Mouse (Mus musculus) neural tube, embryonic 10.5 days (tissue): ENCODE measurements around the gene Cox4i2.
A peak's percentile ranks its signal among the peaks of the same experiment; 100 is the strongest.

Experiments
- DNase-seq: peaks from one replicate; pipeline ENCODE4 v3.0.0-alpha.2; 2017; ENCODE audit warnings: low spot score; ENCODE audit errors: extremely low spot score

The Cox4i2 gene

DNA sequence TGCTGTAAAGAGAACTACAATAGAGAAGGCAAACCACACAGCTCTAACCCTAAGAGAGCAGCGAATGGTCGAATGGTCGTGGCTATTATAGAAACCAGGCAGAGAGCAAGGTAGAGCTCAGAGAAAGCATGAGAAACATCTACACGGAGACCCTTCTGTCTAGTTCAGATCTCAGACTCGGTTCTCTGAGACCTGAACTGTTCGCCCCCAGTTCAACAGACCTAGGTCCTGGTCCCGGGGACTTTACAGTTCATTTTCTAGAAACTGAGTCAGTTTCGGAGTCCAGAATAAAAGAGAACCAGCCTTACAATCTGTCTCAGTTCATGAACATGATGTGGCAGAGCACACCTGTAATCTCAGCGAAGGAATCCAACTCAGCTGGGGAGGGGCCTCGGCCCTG, 19.5 kb upstream of the Cox4i2 start:
- no peak for DNase-seq

DNA sequence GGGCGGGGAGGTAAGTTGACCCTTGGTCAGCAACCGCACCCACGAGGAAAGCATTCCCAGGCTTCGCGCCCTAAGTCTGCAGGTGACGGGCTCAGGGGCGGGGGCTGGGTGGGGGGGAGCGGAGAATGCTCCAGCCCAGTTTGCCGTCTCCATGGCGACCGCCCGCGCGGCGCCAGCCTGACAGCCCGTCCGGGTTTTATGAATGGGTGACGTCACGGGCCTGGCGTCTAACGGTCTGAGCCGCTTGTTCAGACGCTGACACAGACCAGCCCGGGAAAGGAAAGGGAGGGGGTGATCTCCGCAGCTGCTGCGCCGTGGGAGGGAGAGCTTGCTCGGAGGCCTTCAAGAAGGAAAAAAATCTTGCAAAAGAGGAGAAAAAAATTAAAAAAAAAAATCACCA, 19.0 kb upstream of the Cox4i2 start:
- DNase-seq = peak; percentile 98

DNA sequence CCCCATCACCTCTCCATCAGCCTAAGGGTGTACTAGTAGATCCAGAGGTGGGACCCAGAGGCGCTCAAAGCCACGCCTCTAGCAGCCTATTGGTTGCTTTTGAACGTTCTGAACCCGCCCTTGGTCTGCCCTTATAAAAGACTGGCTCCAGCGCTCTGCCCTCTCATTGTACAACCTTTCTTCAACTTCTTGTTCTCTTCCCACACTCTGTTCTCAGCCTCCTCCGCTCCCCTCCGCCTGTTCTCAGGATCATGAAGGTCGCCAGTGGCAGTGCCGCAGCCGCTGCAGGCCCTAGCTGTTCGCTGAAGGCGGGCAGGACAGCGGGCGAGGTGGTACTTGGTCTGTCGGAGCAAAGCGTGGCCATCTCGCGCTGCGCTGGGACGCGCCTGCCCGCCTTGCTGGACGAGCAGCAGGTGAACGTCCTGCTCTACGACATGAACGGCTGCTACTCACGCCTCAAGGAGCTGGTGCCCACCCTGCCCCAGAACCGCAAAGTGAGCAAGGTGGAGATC, 17.8 kb upstream of the Cox4i2 start, which contains the start of gene Id1:
Id1 (plus strand) TSS at position 162 of the 512 bp plus-strand sequence.
- peak; percentile 92 for DNase-seq

DNA sequence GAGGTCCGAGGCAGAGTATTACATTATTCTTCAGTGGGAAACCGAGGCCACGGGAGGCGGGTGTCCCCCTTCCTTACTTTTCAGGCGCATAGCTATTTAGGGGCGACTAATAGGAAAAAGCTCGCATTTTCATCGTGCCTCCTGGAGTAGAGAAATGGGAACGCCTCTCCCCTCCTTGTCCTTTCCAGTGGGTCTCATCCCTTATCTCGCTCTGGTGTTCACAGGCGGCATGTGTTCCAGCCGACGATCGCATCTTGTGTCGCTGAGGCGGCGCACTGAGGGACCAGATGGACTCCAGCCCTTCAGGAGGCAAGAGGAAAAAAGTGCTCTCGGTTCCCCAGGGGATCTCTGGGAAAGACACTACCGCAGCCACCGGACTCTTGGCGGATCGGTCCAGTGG, 17.2 kb upstream of the Cox4i2 start:
- DNase-seq = no peak

DNA sequence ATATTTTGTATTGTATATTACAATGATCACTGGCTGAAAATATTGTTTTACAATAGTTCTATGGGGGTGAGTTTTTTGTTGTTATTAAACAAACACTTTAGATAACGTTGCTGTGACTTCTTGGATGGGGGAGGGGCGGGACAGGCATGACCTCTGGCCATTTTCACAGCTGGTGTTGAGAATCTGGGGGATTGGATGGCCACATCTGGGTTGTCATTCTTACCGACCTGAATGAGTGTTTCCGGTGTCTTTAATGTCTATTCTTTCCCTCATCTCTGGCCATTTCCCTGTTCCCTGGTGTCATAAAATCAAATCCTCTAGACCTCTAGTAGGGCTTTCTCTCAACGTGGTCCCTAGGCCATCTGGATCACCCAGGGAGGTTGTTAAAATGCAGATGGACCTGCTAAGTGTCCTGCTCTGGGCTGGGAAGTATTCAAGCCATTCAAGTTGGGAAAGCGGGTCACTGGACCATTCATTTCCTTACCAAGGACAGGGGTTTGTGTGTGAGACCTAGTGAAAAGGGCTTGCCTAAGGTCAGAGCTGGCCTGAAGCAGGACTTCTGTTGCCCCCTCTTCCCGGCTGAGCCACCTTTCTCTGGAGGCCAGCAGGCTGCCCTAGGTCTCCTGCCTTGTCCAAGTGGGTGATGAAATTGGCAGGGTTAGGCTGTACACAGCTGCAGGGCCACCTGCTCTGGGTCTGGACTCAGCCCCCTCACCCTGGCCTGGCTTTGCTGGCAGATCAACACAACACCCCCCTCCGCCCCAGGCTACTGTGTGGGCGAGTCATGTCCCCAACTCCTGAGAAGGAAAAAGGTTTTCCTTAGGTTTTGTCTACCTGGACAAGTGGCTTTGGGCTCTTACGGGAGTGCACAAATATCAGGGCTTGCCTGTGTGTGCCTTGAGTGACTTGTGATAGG, 16.4 kb upstream of the Cox4i2 start:
- DNase-seq = no peak

DNA sequence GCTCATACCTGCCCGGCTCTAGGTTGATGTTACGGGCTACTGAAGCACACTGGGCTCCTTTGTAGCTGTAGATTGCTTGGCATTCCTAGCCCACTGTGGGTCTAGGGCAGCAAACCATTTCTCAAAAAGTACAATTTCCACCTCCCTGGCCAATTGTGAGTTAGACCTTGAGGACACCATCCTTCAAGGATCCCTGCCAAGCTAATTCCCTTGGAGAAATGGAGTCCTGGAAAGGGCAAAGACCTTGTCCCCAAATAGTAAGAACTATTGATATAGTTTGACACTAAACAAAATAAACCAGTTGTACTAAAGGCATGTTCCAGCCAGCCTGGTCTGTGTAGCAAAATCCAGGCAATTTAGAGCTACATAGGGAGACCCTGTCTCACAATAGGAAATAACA, 15.6 kb upstream of the Cox4i2 start:
- DNase-seq = no peak

DNA sequence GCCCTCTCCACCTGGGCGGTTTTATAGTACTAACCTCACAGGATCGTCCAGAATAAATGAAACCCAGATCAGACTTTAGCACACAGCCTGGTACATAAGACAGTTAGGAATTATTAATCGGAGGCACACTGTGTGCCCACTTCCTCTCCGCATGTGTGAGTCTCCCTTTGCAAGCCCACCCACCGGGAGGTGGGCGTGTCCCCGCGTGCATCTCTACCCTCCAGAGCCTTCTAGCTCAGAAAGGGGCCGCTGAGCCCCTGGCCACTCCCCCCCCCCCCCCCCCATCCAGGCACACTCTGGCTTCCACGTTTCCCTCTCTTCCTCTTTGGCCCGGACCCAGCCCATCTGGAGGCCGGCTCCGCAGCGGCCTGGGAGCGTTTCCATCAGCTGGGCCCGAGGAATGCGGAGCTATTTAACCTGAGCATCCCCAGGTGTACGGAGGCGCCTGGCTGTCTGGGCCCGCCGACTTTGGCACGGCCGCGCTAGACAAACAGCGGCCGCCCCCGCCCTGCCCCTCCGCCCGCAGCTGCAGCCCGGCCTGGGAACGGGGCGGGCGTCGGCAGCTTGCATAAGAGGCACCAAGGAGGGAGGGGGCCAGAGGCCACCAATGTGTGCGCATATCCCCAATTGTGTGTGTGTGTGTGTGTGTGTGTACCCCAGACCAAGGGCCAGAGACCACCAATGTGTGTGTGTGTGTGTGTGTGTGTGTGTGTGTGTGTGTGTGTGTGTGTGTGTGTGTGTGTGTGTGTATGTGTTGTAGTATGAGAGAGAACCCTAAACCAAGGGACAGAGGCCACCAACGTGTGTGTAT, 14.7 kb upstream of the Cox4i2 start:
- DNase-seq = peak; percentile 84

DNA sequence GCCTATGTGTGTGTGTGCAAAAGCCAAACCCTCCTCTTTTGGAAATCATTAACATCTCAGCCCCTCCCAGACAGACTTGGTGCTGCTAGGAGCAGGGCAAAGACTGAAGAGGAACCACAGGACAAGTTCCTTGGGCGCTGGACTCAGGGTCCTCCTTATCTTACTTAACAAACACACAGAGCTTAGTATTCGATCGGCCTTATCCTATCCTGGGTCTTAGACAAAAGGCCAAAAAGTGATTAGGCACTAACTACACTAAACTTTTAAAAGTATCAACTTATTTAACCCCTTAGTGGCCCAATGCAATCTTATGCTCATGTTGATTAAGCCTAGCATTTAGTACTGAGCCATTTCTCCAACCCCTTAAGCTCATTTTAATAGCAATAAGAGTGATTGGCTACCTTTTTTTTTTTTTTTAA, 14.1 kb upstream of the Cox4i2 start:
- peak; percentile 31 for DNase-seq

DNA sequence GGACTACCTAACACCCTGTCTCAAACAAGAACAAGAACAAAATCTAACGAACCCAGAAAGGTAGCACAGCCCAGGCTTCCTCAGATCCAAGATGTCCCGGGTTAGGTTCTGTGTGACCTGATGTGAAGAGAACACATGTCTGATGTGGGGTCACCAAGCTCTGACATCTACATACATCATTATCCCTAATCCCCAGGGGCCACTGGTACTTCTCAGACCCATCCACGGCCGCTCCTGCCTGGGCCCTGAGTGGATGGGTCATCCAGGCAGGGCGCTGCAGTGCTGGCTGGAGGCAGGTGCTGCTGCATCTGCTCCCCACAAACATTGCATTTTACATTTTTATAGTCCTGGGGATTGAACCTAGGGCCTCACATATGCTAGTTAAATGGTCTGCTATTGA, 13.5 kb upstream of the Cox4i2 start:
- no peak for DNase-seq

DNA sequence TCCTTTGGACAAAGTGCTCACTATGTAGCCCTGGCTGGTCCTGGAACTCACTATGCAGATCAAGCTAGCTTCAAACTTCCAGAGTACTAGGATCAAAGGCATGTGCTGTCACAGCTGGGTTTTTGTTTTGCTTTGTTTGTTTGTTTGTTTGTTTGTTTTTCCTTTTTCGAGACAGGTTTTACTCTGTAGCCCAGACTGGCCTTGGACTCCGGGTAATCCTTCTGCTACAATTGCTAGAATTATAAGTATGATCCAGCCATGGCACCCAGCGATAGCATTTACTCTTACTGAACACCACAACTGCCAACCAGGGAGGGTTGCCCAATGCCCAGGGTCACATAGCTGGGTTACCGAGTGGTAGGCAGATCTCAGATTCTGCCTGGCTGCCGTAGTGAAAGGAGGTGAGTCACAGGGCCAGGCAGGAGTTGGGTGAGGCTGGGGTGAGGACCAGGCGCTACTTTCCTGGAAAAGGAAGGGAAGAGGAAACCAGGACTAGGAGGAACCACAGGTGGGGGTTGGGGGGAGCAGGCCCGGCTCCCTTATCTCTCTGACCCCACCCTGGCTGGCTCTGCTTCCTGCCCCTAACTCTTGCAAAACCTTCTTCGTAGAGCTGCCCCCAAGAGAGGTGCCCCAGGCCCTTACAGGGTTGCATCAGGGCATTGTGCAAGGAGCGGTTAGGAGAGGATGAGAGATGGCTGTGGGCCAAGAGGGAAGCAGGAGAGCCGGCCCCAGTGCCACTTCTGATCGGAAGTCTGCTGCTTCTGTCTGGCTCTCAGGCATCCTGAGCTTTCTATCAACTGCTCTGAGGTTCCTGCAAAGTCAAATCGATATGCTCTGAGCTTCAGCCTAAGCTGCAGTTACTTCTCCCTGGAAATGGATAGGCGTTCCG, 12.6 kb upstream of the Cox4i2 start:
- DNase-seq = no peak

DNA sequence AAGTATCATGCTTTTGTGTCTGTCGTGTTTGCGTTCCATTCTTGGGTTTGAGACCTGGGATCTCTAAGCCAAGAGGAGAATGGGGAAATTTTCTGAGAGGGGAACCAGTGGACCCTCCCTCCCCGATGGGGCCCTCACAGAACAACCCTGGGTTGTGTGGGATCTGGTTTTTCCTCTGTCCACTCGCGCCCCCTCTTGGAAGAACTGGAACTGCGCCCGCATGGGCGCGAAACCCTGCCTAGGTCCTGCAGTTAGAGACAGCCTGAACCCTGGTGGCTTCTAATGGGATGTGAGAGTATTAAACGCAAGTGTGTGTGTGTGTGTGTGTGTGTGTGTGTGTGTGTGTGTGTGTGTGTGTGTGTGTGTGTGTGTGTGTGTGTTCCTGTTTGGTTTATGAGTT, 11.5 kb upstream of the Cox4i2 start:
- DNase-seq = peak; percentile 87

DNA sequence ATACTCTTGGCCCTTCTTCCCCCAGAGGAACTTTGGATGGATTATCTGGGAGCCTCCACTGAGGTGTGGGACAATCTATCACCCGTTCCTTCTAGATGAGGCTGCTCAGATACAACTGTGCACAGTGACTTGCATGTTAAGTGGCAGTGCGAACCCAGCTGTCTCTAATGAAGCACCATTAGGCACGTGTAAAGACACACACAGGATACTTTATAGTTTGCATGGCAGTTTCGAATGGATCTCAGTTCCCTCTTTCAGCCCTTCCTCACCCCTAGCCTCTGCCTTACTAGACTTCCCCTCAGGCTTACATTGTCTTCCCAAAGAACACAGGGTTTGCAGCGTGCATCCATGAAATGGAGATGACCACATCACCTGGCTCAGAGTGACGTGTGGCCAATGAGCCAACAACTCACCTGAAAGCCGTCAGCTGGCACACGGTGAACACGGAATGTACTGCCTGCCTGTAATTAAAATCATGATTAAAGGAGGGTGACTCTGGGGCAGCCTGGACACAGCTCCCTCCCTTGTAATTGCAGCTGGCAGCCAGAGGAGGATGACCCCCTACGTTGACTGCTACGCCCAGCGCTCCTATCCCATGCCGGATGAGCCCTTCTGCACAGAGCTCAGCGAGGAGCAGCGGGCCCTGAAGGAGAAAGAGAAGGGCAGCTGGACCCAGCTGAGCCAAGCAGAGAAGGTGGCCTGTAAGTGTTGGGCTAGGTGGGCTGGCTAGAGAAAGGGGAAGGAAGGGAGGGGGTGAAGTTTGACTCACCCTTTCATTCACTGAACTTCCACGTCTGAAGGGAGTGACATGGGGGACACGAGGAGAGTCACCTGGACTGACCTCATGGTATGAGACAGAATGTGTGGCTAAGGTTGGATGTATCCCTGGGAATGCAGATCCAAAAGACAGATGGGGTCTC, 2.8 kb downstream of the Cox4i2 start:
- no peak for DNase-seq

DNA sequence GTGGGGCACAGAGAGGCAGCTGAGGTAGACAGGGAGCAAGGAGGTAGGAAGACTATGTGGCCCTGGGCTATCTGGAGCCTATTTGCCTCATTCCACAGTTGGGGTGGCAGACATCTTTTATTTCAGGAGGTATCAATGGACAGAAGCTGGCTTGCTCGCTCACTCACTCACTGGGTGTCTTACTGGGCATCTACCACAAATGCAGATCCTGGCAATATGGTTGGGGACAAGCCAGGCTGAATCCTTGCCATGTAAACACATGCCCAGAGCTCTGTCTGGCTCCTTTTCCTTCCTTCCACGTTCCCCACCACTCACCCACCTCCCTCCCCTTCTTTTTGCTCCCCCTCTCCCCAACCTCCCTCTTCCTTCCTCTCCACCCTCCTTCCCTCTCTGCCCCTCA, 3.5 kb downstream of the Cox4i2 start:
- DNase-seq = no peak

DNA sequence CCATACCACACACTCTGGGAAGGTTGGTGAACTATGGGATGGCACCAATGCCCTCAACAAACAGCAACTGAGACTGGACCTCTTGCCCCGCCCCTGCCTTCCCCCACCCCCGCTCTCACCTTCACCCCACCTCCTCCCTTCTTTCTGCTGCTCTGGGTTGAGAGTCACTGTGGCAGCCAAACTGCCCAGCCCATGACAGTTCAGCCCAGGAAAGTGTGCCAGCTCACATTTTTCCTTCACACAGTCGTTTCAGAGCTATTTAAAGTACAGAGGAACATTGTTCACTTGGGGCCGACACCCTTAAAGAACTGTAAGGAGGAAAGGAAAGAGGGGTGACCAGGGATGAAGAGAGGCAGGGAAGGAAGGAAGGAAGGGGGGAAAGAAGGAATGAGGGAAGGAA, 4.4 kb downstream of the Cox4i2 start:
- no peak for DNase-seq

DNA sequence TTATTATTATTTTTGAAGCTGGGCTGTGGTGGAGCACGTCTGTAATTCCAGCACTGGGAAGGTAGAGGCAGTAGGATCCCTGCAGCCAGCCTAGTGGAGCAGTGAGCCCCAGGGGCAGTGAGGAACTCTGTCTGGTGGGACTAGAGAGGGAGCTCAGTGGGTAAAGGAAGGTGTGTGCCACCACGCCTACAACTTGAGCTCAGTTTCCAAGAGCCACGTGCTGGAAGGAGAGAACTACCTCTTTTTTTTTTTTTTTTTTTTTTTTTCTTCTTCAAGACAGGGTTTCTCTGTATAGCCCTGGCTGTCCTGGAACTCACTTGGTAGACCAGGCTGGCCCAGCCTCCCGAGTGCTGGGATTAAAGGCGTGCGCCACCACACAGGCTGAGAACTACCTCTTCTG, 9.3 kb downstream of the Cox4i2 start:
- DNase-seq = no peak

DNA sequence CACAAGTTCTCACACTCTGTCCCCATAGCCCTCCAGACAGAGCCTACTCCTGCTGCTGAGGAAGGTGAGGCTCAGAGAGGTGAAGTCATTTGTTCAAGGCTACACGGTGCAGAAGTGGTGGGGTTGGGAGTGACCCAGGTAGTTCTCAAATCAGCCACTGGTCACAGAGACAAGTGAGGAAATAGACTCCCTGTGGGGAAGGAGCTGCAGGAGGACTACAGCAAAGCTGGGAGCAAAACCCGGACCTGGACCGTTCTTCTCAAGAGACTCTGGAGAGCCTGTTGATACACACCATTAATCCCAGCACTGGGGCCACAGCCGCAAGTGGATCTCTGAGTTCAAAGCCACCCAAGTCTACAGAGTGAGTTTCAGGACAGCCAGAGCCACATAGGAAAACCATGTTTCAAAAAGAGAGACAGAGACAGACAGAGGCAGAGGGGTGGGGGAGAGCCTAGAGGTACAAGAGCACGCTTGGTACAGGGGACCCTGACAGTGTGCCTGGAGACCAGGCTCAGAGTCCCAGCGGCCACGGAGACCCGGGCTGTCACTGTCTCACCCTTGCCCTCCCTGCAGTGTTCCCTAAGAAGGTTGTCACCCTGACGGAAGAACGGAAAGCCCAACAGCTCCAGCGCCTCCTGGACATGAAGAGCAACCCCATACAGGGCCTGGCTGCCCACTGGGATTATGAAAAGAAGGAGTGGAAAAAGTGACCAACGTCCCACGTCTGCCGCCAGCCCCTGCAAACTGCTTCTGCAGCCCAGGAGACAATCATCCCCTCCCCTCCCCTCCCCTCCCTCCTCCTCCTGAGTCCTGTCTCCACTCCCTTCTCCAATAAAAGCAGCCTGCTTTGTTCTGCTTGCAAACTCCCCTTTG, 10.4 kb downstream of the Cox4i2 start:
- peak; percentile 42 for DNase-seq

DNA sequence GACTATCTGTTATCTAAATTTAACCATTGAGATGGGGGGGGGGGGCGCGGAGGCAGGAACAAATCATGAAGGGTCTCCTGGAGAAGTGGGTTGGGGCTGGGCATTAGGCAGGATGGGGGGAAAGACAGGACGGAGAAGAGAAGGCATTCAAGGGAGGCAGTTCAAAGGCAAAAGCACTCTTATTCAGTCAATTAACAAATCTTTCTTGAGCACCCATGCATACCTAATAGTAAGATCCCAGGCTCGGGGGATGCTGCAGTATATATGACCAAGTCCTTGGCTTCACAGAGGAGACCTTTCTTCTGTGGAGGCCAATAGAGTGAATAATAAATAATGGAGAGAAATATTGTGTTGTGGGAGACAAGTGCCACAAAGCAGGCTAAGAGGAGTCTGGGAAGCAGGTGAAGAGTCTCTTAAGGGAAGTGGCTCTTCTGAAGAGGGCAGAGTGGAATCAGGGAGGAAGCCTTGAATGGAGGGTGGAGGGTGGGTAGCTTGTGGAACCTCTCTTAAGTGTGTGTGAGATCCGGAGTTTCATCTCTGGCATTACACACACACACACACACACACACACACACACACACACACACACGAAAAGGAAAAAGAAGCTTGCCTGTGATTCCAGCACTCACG, 11.2 kb downstream of the Cox4i2 start:
- DNase-seq = no peak

DNA sequence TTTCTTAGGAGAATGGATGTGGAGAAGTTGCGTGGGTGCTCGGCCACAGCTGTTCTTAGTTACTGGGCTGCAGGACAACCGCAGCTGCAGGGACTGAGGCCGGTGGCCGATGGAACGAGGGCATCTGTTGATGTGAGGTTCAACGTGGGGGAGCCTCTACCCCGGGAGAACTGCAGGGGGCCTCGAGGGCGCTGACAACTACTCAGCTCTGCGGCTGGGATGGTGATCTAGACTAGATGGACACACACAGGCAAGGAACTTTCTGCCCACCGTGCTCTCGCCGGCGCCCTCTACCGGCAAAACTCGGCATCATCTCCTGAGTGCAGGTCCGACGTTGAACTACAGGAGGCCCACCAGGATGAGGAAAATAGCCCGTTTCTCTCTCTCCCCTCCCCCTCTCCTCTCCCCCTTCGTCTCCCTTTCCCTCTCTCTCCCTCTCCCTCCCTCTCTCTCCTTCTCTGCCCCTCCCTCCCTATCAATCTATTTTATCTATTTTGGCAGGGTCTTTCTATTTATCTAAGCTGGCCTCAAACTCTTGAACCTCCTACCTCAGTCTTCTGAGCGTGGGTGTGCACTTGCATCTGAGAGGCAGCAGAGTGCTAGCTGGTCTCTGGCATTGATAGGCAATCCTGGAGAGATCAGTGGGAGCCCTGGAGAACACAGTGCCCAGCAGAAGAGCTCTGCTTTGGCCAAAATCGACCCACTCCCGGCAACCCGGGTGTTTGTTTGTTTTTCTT, 12.6 kb downstream of the Cox4i2 start:
- DNase-seq = peak; percentile 96
